ENCODE assay signal across 27 mouse cellular contexts in genomic region chr9:73962471-73962870, GRCm38 (mm10).
"Had no signal": no experiment of that assay in that cellular context is flagged by ENCODE, and none has a peak within 500 bp of the region (broad histone marks: within the 10 kb centered on the region; RNA-seq: fewer than 3 reads in every experiment).

No protein-coding gene starts in this region.

- H3K27me3 ChIP-seq: heart, embryonic 13.5 days; heart, embryonic 15.5 days; hindbrain, embryonic 13.5 days; hindbrain, embryonic 15.5 days; limb, embryonic 12.5 days; liver, embryonic 13.5 days; liver, embryonic 15.5 days had no signal

- H3K4me1 ChIP-seq: hindbrain, embryonic 13.5 days; hindbrain, embryonic 15.5 days; kidney, embryonic 15.5 days; limb, embryonic 10.5 days; limb, embryonic 12.5 days; liver, embryonic 13.5 days; liver, embryonic 15.5 days had no signal

- DNase-seq: gastrocnemius, postnatal 14 days; gastrocnemius, postnatal 36 days; heart, adult 11 months; heart, adult 2 months; heart, postnatal 14 days; heart, postnatal 36 days; kidney, adult 11 months; kidney, adult 2 months; kidney, adult 9 months; kidney, postnatal 25 days; kidney, postnatal 4 days; liver; liver, embryonic 13.5 days; liver, postnatal 0 days had no signal

- H3K27ac ChIP-seq: heart, adult 2 months; heart, embryonic 13.5 days; heart, embryonic 15.5 days; hindbrain, embryonic 13.5 days; hindbrain, embryonic 15.5 days; hindbrain, postnatal 0 days; kidney, embryonic 15.5 days; kidney, postnatal 0 days; layer of hippocampus, adult 2 months; left cerebral cortex, adult 2 months; limb, embryonic 10.5 days; limb, embryonic 12.5 days; liver, embryonic 13.5 days; liver, embryonic 15.5 days had no signal

- ATAC-seq: hindbrain, postnatal 0 days; intestine, embryonic 16.5 days; liver, postnatal 0 days had no signal

- H3K4me3 ChIP-seq: heart, adult 2 months; heart, embryonic 13.5 days; heart, embryonic 15.5 days; hindbrain, embryonic 13.5 days; hindbrain, embryonic 15.5 days; kidney, embryonic 15.5 days; layer of hippocampus, adult 2 months; left cerebral cortex, adult 2 months; limb, embryonic 10.5 days; limb, embryonic 12.5 days; liver, embryonic 13.5 days; liver, embryonic 15.5 days had no signal
